Mouse (Mus musculus) small intestine, adult 2 months (tissue): ENCODE data around the gene Wdr37.

Experiments
- CTCF ChIP-seq: fragments of 200-500 bp; IDR thresholded peaks from 2 replicates; pipeline ENCODE4 v1.5.1; 2012; ENCODE audit warnings: low read depth, mild to moderate bottlenecking, control low read depth, inconsistent platforms, low read length, moderate library complexity, mixed read lengths; ENCODE audit not compliant: insufficient replicate concordance, insufficient read length; ENCODE audit errors: extremely low read depth
- POLR2A ChIP-seq: fragments of 200-500 bp; IDR thresholded peaks from 2 replicates; pipeline ENCODE4 v1.6.1; 2012; ENCODE audit warnings: low read depth, mild to moderate bottlenecking, control low read depth, inconsistent platforms, low read length, moderate library complexity

- TF ChIP-seq CTCF = no peak
- TF ChIP-seq POLR2A = no peak
Measured at GRCm38 (mm10) chr13:8839937-8840336, 31.8 kb downstream of the Wdr37 start.
